Mouse (Mus musculus): Measurements from ENCODE around the gene Rab3il1. TPM values are rescaled to one million over a fixed set of nuclear protein-coding genes. Genes with fewer than 3 reads are reported as not detected.

The Rab3il1 gene
- polyA plus RNA-seq, 1 experiment from 2014 or later: 42.0 TPM

- Histone ChIP-seq H3K4me1 (peaks cover 15% of the 10 kb centered on the region), H3K4me3 (no peak overlapping the region), H3K27me3 (no peaks in the 10 kb centered on the region), H3K36me3 (peaks cover 43% of the 10 kb centered on the region), H3K4me2 (no peak overlapping the region), H3K9ac (0 out of 2 replicates have a peak overlapping the region, but pooled peaks have one; percentile 54), H3K27ac (no peak overlapping the region), H3K9me3 (no peaks in the 10 kb centered on the region)
- no peak for ATAC-seq (ENCODE audit: insufficient number of reproducible peaks, insufficient read depth, low FRiP score, low TSS enrichment, low read depth)
- 86% methylated on average over 5 of the region's 5 CpGs for WGBS
Measured at GRCm38 (mm10) chr19:10034356-10034755, 32.9 kb downstream of the Rab3il1 start.

- Histone ChIP-seq H3K4me1 (peaks cover 19% of the 10 kb centered on the region), H3K4me2 (no peak overlapping the region), H3K27me3 (no peaks in the 10 kb centered on the region), H3K4me3 (no peak overlapping the region), H3K27ac (no peak overlapping the region), H3K9me3 (no peaks in the 10 kb centered on the region), H3K9ac (peak overlapping the region; percentile 54), H3K36me3 (peaks cover 37% of the 10 kb centered on the region)
- ATAC-seq (ENCODE audit: insufficient number of reproducible peaks, insufficient read depth, low FRiP score, low TSS enrichment, low read depth): no peak
- WGBS: 35% methylated on average over 8 of the region's 8 CpGs
Measured at GRCm38 (mm10) chr19:10034785-10035447, 33.4 kb downstream of the Rab3il1 start.

- no peak overlapping the region for H3K4me3 ChIP-seq
Measured at GRCm38 (mm10) chr19:10037534-10037933, 36.1 kb downstream of the Rab3il1 start.

GRCm38 (mm10) chr19:10038364-10038763 lies 36.9 kb downstream of the Rab3il1 start:
- ATAC-seq (ENCODE audit: insufficient number of reproducible peaks, insufficient read depth, low FRiP score, low TSS enrichment, low read depth): no peak
- WGBS: 88% methylated on average over 3 of the region's 3 CpGs
- H3K4me2 ChIP-seq: peak overlapping the region; percentile 9; the same call in 1 of the 2 replicates
- H3K36me3 ChIP-seq: peaks cover 18% of the 10 kb centered on the region
- peak overlapping the region; percentile 33; the same call in 1 of the 2 replicates for H3K27ac ChIP-seq
- H3K9ac ChIP-seq: no peak overlapping the region
- H3K27me3 ChIP-seq: no peaks in the 10 kb centered on the region; the same call in 1 of the 2 replicates
- no peak overlapping the region for H3K4me3 ChIP-seq
- peaks cover 36% of the 10 kb centered on the region for H3K4me1 ChIP-seq
- no peaks in the 10 kb centered on the region for H3K9me3 ChIP-seq

More at GRCm38 (mm10) chr19:10037534-10037933, 36.1 kb downstream of the Rab3il1 start:
- no peak for ATAC-seq (ENCODE audit: insufficient number of reproducible peaks, insufficient read depth, low FRiP score, low TSS enrichment, low read depth)
- Histone ChIP-seq H3K9me3 (no peaks in the 10 kb centered on the region), H3K4me1 (peaks cover 31% of the 10 kb centered on the region), H3K9ac (no peak overlapping the region), H3K27ac (no peak overlapping the region), H3K27me3 (no peaks in the 10 kb centered on the region; the same call in 1 of the 2 replicates), H3K36me3 (peaks cover 22% of the 10 kb centered on the region), H3K4me2 (no peak overlapping the region)
- 76% methylated on average over 2 of the region's 2 CpGs for WGBS

GRCm38 (mm10) chr19:10038910-10039309 lies 37.4 kb downstream of the Rab3il1 start:
- 0 out of 2 replicates have a peak overlapping the region, but pooled peaks have one; percentile 27 for H3K9ac ChIP-seq
- ATAC-seq (ENCODE audit: insufficient number of reproducible peaks, insufficient read depth, low FRiP score, low TSS enrichment, low read depth): no peak
- peak overlapping the region; percentile 33 for H3K27ac ChIP-seq

GRCm38 (mm10) chr19:10039615-10040014 lies 38.1 kb downstream of the Rab3il1 start:
- Histone ChIP-seq H3K36me3 (peaks cover 17% of the 10 kb centered on the region), H3K4me2 (no peak overlapping the region), H3K27ac (peak overlapping the region; percentile 33; the same call in 1 of the 2 replicates), H3K27me3 (no peaks in the 10 kb centered on the region; the same call in 1 of the 2 replicates), H3K4me3 (no peak overlapping the region), H3K9me3 (no peaks in the 10 kb centered on the region), H3K4me1 (peaks cover 40% of the 10 kb centered on the region), H3K9ac (no peak overlapping the region)
- ATAC-seq (ENCODE audit: insufficient number of reproducible peaks, insufficient read depth, low FRiP score, low TSS enrichment, low read depth): no peak
- WGBS: 78% methylated on average over 2 of the region's 2 CpGs

More at GRCm38 (mm10) chr19:10038910-10039309, 37.4 kb downstream of the Rab3il1 start:
- Histone ChIP-seq H3K4me1 (peaks cover 40% of the 10 kb centered on the region), H3K4me2 (peak overlapping the region; percentile 9; the same call in 1 of the 2 replicates), H3K9me3 (no peaks in the 10 kb centered on the region), H3K27me3 (no peaks in the 10 kb centered on the region; the same call in 1 of the 2 replicates), H3K4me3 (no peak overlapping the region), H3K36me3 (peaks cover 18% of the 10 kb centered on the region)
- 6% methylated on average over 3 of the region's 3 CpGs for WGBS

- no peak for ATAC-seq (ENCODE audit: insufficient number of reproducible peaks, insufficient read depth, low FRiP score, low TSS enrichment, low read depth)
- Histone ChIP-seq H3K9me3 (no peaks in the 10 kb centered on the region), H3K9ac (peak overlapping the region; percentile 80), H3K4me2 (peak overlapping the region; percentile 99), H3K36me3 (peaks cover 6% of the 10 kb centered on the region), H3K27ac (0 out of 2 replicates have a peak overlapping the region, but pooled peaks have one; percentile 39), H3K27me3 (no peaks in the 10 kb centered on the region; the same call in 1 of the 2 replicates), H3K4me3 (peak overlapping the region; percentile 69), H3K4me1 (peaks cover 34% of the 10 kb centered on the region)
- 5% methylated on average over 19 of the region's 20 CpGs for WGBS
Measured at GRCm38 (mm10) chr19:10040866-10041387, 39.5 kb downstream of the Rab3il1 start.

GRCm38 (mm10) chr19:10041388-10042148 lies 40.1 kb downstream of the Rab3il1 start, which contains the start of gene Fads3:
Gene Fads3, plus strand, starts transcription at chr19:10041569.
- Histone ChIP-seq H3K9me3 (no peaks in the 10 kb centered on the region), H3K9ac (peak within 1 kb of the TSS; percentile 80), H3K36me3 (no peaks in the 10 kb centered on the region), H3K4me3 (peak within 1 kb of the TSS; percentile 69), H3K4me1 (peaks cover 34% of the 10 kb centered on the region), H3K4me2 (peak within 1 kb of the TSS; percentile 99), H3K27ac (peak within 1 kb of the TSS; percentile 44; the same call in 1 of the 2 replicates), H3K27me3 (no peaks in the 10 kb centered on the region; the same call in 1 of the 2 replicates)
- ATAC-seq (ENCODE audit: insufficient number of reproducible peaks, insufficient read depth, low FRiP score, low TSS enrichment, low read depth): peak; percentile 78
- under 1% methylated on average over 66 of the region's 69 CpGs for WGBS

- H3K27me3 ChIP-seq: no peaks in the 10 kb centered on the region; the same call in 1 of the 2 replicates
- ATAC-seq (ENCODE audit: insufficient number of reproducible peaks, insufficient read depth, low FRiP score, low TSS enrichment, low read depth): no peak
- H3K36me3 ChIP-seq: no peaks in the 10 kb centered on the region
- peak overlapping the region; percentile 99 for H3K4me2 ChIP-seq
- H3K9ac ChIP-seq: peak overlapping the region; percentile 80
- peak overlapping the region; percentile 69 for H3K4me3 ChIP-seq
- H3K9me3 ChIP-seq: no peaks in the 10 kb centered on the region
- whole genome bisulfite sequencing: 44% methylated on average over 6 of the region's 6 CpGs
- H3K27ac ChIP-seq: no peak overlapping the region
- H3K4me1 ChIP-seq: peaks cover 34% of the 10 kb centered on the region
Measured at GRCm38 (mm10) chr19:10042232-10042631, 40.8 kb downstream of the Rab3il1 start.

GRCm38 (mm10) chr19:10042816-10043215 lies 41.3 kb downstream of the Rab3il1 start:
- Histone ChIP-seq H3K9ac (no peak overlapping the region; the same call in 1 of the 2 replicates), H3K27ac (no peak overlapping the region), H3K4me2 (peak overlapping the region; percentile 99), H3K36me3 (no peaks in the 10 kb centered on the region), H3K27me3 (no peaks in the 10 kb centered on the region; the same call in 1 of the 2 replicates), H3K4me1 (peaks cover 34% of the 10 kb centered on the region), H3K9me3 (no peaks in the 10 kb centered on the region), H3K4me3 (no peak overlapping the region)
- 78% methylated on average over 4 of the region's 4 CpGs for WGBS
- no peak for ATAC-seq (ENCODE audit: insufficient number of reproducible peaks, insufficient read depth, low FRiP score, low TSS enrichment, low read depth)

GRCm38 (mm10) chr19:10043643-10044042 lies 42.2 kb downstream of the Rab3il1 start:
- ATAC-seq (ENCODE audit: insufficient number of reproducible peaks, insufficient read depth, low FRiP score, low TSS enrichment, low read depth): no peak
- Histone ChIP-seq H3K27ac (no peak overlapping the region), H3K4me2 (no peak overlapping the region), H3K9me3 (no peaks in the 10 kb centered on the region), H3K9ac (no peak overlapping the region), H3K36me3 (no peaks in the 10 kb centered on the region), H3K4me1 (peaks cover 31% of the 10 kb centered on the region), H3K4me3 (no peak overlapping the region), H3K27me3 (no peaks in the 10 kb centered on the region; the same call in 1 of the 2 replicates)

Data from embryonic facial prominence, embryonic 13.5 days (tissue).